Mouse (Mus musculus) macrophage (primary cell): Measurements from ENCODE around the gene Scimp. TPM values are rescaled to one million over a fixed set of nuclear protein-coding genes. Genes with fewer than 3 reads are reported as not detected.

Experiments
- H3K27ac ChIP-seq: fragments of 350-480 bp; formaldehyde crosslinking; 2 replicates; pipeline ENCODE4 v1.9.0; 2021
- H3K36me3 ChIP-seq: fragments of 350-480 bp; formaldehyde crosslinking; 2 replicates; pipeline ENCODE4 v1.9.0; 2021; ENCODE audit errors: inconsistent target
- H3K4me3 ChIP-seq: fragments of 350-480 bp; formaldehyde crosslinking; 2 replicates; pipeline ENCODE4 v1.9.0; 2021; ENCODE audit errors: inconsistent target
- H3K79me2 ChIP-seq: fragments of 350-480 bp; formaldehyde crosslinking; 2 replicates; pipeline ENCODE4 v1.9.0; 2021; ENCODE audit errors: inconsistent target
- WGBS: methylation state at CpG from one replicate; pipeline ENCODE4 v1.1.7; 2026; ENCODE audit warnings: inconsistent platforms; ENCODE audit not compliant: missing documents; 5-methylcytosine and 5-hydroxymethylcytosine counted together
- polyA plus RNA-seq: library from polyadenylated mRNA; stranded (reverse); fragments of 250-400 nt; gene quantifications from 3 replicates; pipeline ENCODE4 v1.2.4, GENCODE M21; 2018; ENCODE audit warnings: inconsistent platforms

The Scimp gene
- polyA plus RNA-seq, 1 experiment from 2014 or later, result 1.2 TPM

- 98% methylated on average over 6 of the region's 7 CpGs for WGBS
- Histone ChIP-seq H3K27ac (no peak overlapping the region), H3K79me2 (no peaks in the 10 kb centered on the region), H3K36me3 (no peaks in the 10 kb centered on the region), H3K4me3 (no peak overlapping the region)
Observed at GRCm38 (mm10) chr11:70742117-70742516, 70.3 kb downstream of the Scimp start.

- H3K36me3 ChIP-seq, result no peaks in the 10 kb centered on the region
- WGBS, result 97% methylated on average over 3 of the region's 3 CpGs
- no peak overlapping the region for H3K27ac ChIP-seq
- no peak overlapping the region for H3K4me3 ChIP-seq
- no peaks in the 10 kb centered on the region for H3K79me2 ChIP-seq
Observed at GRCm38 (mm10) chr11:70741603-70742002, 70.8 kb downstream of the Scimp start.

Other genes with a start within 250 kb of the Scimp start
- gene Mink1, start 249.7 kb downstream of the Scimp start, polyA plus RNA-seq, result 23.4 to 63.5 TPM (median 51.1 TPM) in 3 replicates
- not detected in 3 replicates for gene 4930544D05Rik, start 196.7 kb downstream of the Scimp start, polyA plus RNA-seq
- not detected in 3 replicates for gene Chrne, start 193.4 kb downstream of the Scimp start, polyA plus RNA-seq
- gene Gp1ba, start 173.5 kb downstream of the Scimp start, polyA plus RNA-seq, result 0.09 to 2.0 TPM (median 0.28 TPM) in 3 replicates
- 11.6 to 41.2 TPM (median 23.9 TPM) in 3 replicates for gene Rnf167, start 165.4 kb downstream of the Scimp start, polyA plus RNA-seq
- 53.0 to 112 TPM (median 103 TPM) in 3 replicates for gene Slc25a11, start 165.1 kb downstream of the Scimp start, polyA plus RNA-seq
- 1,563 to 2,873 TPM (median 2,872 TPM) in 3 replicates for gene Pfn1, start 157.9 kb downstream of the Scimp start, polyA plus RNA-seq
- gene Eno3, start 155.4 kb downstream of the Scimp start, polyA plus RNA-seq, result 3.0 to 5.4 TPM (median 4.8 TPM) in 3 replicates
- 72.0 to 176 TPM (median 83.0 TPM) in 3 replicates for gene Spag7, start 143.2 kb downstream of the Scimp start, polyA plus RNA-seq
- 35.3 to 53.1 TPM (median 41.4 TPM) in 3 replicates for gene Camta2, start 124.5 kb downstream of the Scimp start, polyA plus RNA-seq
- gene Inca1, start 112.4 kb downstream of the Scimp start, polyA plus RNA-seq, result 0.32 to 0.85 TPM (median 0.36 TPM) in 3 replicates
- 60.6 to 75.9 TPM (median 62.3 TPM) in 3 replicates for gene Kif1c, start 112.0 kb downstream of the Scimp start, polyA plus RNA-seq
- 3.6 to 4.3 TPM (median 3.6 TPM) in 3 replicates for gene Zfp3, start 48.4 kb downstream of the Scimp start, polyA plus RNA-seq
- 27.9 to 38.0 TPM (median 32.0 TPM) in 3 replicates for gene Rabep1, start 32.2 kb upstream of the Scimp start, polyA plus RNA-seq
- gene Nup88, start 157.4 kb upstream of the Scimp start, polyA plus RNA-seq, result 50.2 to 90.1 TPM (median 51.7 TPM) in 3 replicates
- gene Rpain, start 157.6 kb upstream of the Scimp start, polyA plus RNA-seq, result 23.6 to 62.8 TPM (median 32.4 TPM) in 3 replicates
- 71.5 to 186 TPM (median 95.5 TPM) in 3 replicates for gene C1qbp, start 170.4 kb upstream of the Scimp start, polyA plus RNA-seq
- gene Dhx33, start 191.9 kb upstream of the Scimp start, polyA plus RNA-seq, result 9.2 to 12.2 TPM (median 9.6 TPM) in 3 replicates
- 24.4 to 31.1 TPM (median 27.7 TPM) in 3 replicates for gene Mis12, start 207.0 kb upstream of the Scimp start, polyA plus RNA-seq
- gene Derl2, start 207.3 kb upstream of the Scimp start, polyA plus RNA-seq, result 66.1 to 80.1 TPM (median 76.8 TPM) in 3 replicates
- gene 6330403K07Rik, start 220.9 kb upstream of the Scimp start, polyA plus RNA-seq, result not detected in 3 replicates